Comparison of ENCODE assay signal across 26 mouse cellular contexts in the genomic region with DNA sequence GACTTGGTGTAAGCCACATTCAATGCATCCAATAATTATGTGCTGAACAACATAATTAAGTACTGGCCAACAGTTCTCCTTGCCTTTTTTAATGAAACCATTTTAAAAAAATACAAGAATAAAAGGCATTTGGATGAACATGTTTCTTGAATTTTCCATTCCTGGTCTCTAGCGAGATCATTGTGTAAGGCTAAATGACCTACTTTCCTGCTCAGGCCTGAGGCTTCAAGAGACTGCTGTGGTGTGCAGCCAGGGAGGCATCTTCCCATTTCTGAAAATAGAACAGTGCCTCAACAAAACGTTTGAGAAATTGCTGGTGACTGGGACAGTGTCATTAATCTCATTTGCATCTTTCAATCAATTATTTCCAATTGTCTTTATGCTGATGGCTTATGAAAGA.
A peak's percentile ranks its signal among the peaks of the same experiment; 100 is the strongest.
DNase-seq lines count a peak whose midpoint lies in the region; ATAC-seq and TF ChIP-seq lines count a peak whose summit lies in the region.
"Had no signal": no experiment of that assay in that cellular context is flagged by ENCODE, and none has a peak within 500 bp of the region (broad histone marks: within the 10 kb centered on the region; RNA-seq: fewer than 3 reads in every experiment).

No protein-coding gene starts in this region.

- no peaks in the 10 kb centered on the region for H3K9me3 ChIP-seq in forebrain, embryonic 11.5 days (ENCODE audit: control insufficient read depth, low read length)
- H3K9me3 ChIP-seq: embryonic facial prominence, embryonic 12.5 days; embryonic facial prominence, embryonic 15.5 days; forebrain, embryonic 12.5 days; forebrain, embryonic 15.5 days; heart, embryonic 12.5 days; heart, embryonic 15.5 days; hindbrain, embryonic 10.5 days had no signal

- H3K27me3 ChIP-seq in forebrain, embryonic 11.5 days (ENCODE audit: control insufficient read depth, insufficient read depth, low read length) = no peaks in the 10 kb centered on the region
- H3K27me3 ChIP-seq: embryonic facial prominence, embryonic 15.5 days; forebrain, embryonic 12.5 days; forebrain, embryonic 15.5 days; Patski had no signal

- no peak overlapping the region for H3K4me2 ChIP-seq in forebrain, embryonic 11.5 days (ENCODE audit: low read depth, low read length, severe bottlenecking)
- H3K4me2 ChIP-seq: embryonic facial prominence, embryonic 12.5 days; embryonic facial prominence, embryonic 15.5 days; forebrain, embryonic 12.5 days; forebrain, embryonic 15.5 days; heart, embryonic 12.5 days; heart, embryonic 15.5 days; hindbrain, embryonic 14.5 days had no signal

- no peak overlapping the region for H3K9ac ChIP-seq in forebrain, embryonic 11.5 days (ENCODE audit: low read length)
- H3K9ac ChIP-seq: embryonic facial prominence, embryonic 12.5 days; embryonic facial prominence, embryonic 15.5 days; forebrain, embryonic 12.5 days; forebrain, embryonic 15.5 days; heart, embryonic 12.5 days; heart, embryonic 15.5 days; hindbrain, embryonic 14.5 days had no signal

- ATAC-seq in forebrain, embryonic 11.5 days (replicated peaks; ENCODE audit: low FRiP score) = no peak
- ATAC-seq: forebrain, embryonic 15.5 days; intestine, postnatal 0 days; Patski had no signal

- no peak for TF ChIP-seq CTCF in gastrocnemius, adult 2 months (IDR thresholded peaks at IDR 0.05)

- H3K4me1 ChIP-seq in forebrain, embryonic 11.5 days (replicated peaks; ENCODE audit: control insufficient read depth, insufficient read depth, low read length) = peaks cover 5% of the 10 kb centered on the region; the same call in 1 of the 2 replicates

- 70% methylated on average over 2 of the region's 2 CpGs for WGBS in forebrain, embryonic 11.5 days

- peak overlapping the region; percentile 60; the same call in 1 of the 2 replicates for H3K27ac ChIP-seq in gastrocnemius, adult 2 months
- no peak overlapping the region for H3K27ac ChIP-seq in forebrain, embryonic 11.5 days (ENCODE audit: low read depth, low read length)
- H3K27ac ChIP-seq: embryonic facial prominence, embryonic 12.5 days; embryonic facial prominence, embryonic 15.5 days; forebrain, embryonic 12.5 days; forebrain, embryonic 15.5 days; heart, embryonic 15.5 days; hindbrain, embryonic 10.5 days; hindbrain, embryonic 14.5 days had no signal

- no peak overlapping the region for H3K4me3 ChIP-seq in gastrocnemius, adult 2 months
- H3K4me3 ChIP-seq in forebrain, embryonic 11.5 days (ENCODE audit: low read depth, low read length) = no peak overlapping the region
- H3K4me3 ChIP-seq: embryonic facial prominence, embryonic 12.5 days; embryonic facial prominence, embryonic 15.5 days; forebrain, embryonic 12.5 days; forebrain, embryonic 15.5 days; heart, embryonic 12.5 days; heart, embryonic 15.5 days; hindbrain, embryonic 10.5 days had no signal

- DNase-seq in cerebellum, adult 9-10 months = peak; percentile 5
- DNase-seq in cerebellum, postnatal 36 days = no peak
- peak; percentile 48 for DNase-seq in gastrocnemius, adult 2 months
- DNase-seq in gastrocnemius, adult 8-10 months (ENCODE audit: low spot score in 2 of 2) = no peak
- peak; percentile 7 for DNase-seq in right cerebral cortex, adult 18-20 months
- no peak for DNase-seq in right cerebral cortex, postnatal 36 days (ENCODE audit: low spot score in 2 of 2)
- peak; percentile 42 for DNase-seq in telencephalon, adult 2 months (ENCODE audit: low read depth, low spot score)
- DNase-seq in forebrain, embryonic 11.5 days (ENCODE audit: low spot score) = no peak
- DNase-seq: adrenal gland, adult 2 months; adrenal gland, postnatal 14 days; cerebellum, adult 11-12 months; cerebellum, adult 8-10 months; cerebellum, postnatal 14 days; gastrocnemius, postnatal 14 days; heart, postnatal 10 days; heart, postnatal 36 days had no signal

- H3K36me3 ChIP-seq in forebrain, embryonic 11.5 days (ENCODE audit: control insufficient read depth, insufficient read depth, low read length) = no peaks in the 10 kb centered on the region
- H3K36me3 ChIP-seq: embryonic facial prominence, embryonic 12.5 days; embryonic facial prominence, embryonic 15.5 days; forebrain, embryonic 12.5 days; forebrain, embryonic 15.5 days; heart, embryonic 12.5 days; heart, embryonic 15.5 days; hindbrain, embryonic 10.5 days had no signal

- intact Hi-C loops in gastrocnemius, adult 2 months (cut with DNase I) = no loop called here

Comparison
In these comparisons a context has a peak if more than half of its experiments do, and no peak if none do; other contexts are left out.
1. DNase-seq: peak in cerebellum, adult 9-10 months (single experiment), gastrocnemius, adult 2 months (single experiment), right cerebral cortex, adult 18-20 months (single experiment) and telencephalon, adult 2 months (single experiment); none in cerebellum, postnatal 36 days (0 of 2), gastrocnemius, adult 8-10 months (0 of 2), right cerebral cortex, postnatal 36 days (0 of 2) and forebrain, embryonic 11.5 days (single experiment).